Mouse (Mus musculus) CD4-positive, CD25-positive, alpha-beta regulatory T cell, adult 2 months (primary cell): Measurements from ENCODE around the gene Hecw2.

Source experiments
- DNase-seq: peaks from one replicate; pipeline ENCODE4 v3.0.0-alpha.2; 2012; ENCODE audit warnings: low read depth, low spot score

Hecw2 gene

GRCm38 (mm10) chr1:54194954-54195305, at the start of gene Hecw2:
TSS of gene Hecw2 (minus strand) at chr1:54195168.
- DNase-seq, result no peak

DNA sequence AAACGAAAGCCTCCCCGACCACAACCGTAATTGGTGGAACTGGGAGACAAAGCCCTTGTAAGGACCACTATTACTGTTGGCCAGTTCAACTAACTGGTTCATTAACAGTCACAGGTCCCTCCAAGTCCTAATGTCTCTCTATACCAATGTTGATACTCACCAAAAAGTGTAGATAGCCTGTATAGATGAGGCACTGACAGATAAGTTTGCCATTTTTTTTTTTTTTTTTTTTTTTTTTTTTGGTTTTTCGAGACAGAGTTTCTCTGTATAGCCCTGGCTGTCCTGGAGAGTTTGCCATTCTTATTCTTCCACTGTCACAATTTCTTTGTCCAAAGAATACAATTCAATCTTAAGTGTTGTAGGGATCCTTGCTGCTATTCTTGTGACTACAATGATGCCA, 47.8 kb upstream of the Hecw2 start:
- DNase-seq, result no peak

- no peak for DNase-seq
Measured at GRCm38 (mm10) chr1:54220273-54220672, 25.3 kb upstream of the Hecw2 start.

DNA sequence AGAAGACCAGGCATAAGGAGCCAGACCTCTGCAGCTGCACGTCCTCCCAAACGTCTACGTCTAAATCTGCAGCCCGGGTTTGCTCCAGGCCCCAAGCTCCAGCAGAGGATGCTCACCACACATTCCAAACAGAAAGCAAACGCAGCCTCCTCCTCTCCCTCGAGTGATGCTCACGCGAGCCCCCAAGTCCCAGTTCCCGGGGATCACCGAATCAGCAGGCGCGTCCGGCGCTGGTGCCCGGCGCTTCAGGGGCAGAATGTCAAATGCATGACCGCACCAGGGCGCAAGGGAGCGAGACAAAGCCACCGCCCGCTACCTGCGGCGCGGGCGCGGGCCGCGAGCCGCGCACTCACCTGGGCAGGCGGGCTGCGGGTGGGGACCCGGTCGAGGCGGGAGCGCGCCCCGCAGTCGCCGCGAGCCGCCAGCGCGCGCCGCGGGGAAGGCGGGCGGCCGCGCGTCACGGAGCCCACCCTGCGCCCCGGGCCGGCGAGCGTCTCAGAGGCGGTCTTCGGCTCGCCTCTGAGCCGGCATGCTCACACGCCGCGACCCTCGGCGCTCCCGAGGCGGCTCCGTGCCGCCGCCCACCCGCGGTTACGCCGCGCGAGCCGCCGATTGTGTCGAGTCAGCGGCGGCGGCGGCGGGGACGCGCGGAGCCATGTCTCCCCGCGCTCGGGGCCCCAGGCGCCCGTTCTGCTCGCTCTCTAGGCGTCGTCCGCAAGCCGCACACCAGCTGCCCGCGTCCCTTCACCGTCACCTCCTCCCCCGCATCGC, 600 bp downstream of the Hecw2 start:
- DNase-seq, result peak; percentile 19

DNA sequence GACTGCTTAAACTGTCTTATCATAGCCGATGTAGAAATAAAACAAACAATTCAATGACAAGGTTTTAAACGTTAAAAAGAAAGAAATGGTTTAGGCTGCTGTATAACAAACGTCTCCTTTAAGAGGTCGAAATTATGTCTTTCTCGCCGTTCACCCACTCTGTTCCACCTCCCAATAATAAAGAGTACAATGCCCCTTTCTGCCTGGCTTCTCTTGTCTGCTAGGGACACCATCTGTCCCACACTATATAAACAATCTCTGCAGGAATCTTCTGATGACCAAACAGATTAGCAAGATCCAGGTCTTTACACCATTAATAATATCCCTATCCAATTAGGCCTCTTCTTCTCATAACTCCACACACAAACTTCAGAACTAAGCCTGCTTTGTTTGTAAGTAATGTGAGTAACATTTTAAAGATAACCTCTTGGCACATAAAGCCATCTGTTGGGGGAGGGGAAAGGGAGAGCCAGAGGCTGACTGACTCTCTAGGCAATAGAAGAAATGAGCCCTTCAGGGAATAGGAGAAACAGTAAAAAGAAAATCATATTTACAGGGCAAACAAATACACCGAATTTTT, 1.7 kb downstream of the Hecw2 start:
- no peak for DNase-seq

- no peak for DNase-seq
Measured at GRCm38 (mm10) chr1:54187579-54187978, 7.4 kb downstream of the Hecw2 start.

DNA sequence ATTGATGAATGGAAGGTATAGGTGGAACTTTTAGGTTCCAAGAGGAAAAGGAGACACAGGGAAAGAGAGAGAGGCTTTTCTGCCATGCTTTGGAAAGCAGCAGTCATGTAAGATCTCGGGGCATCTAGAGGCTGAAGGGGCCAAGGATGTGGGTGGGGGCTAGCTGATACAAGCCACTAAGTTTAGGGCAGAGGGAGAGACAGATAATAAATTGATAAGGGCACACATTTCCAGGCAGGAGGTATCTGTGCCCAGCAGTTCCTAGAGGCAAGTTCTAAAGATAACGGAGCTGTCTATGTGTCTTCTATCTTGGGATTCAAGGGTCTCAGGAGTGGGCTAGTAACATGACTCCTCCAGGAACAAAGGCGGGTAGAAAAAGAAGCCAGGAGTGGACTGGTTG, 8.6 kb downstream of the Hecw2 start:
- no peak for DNase-seq

DNA sequence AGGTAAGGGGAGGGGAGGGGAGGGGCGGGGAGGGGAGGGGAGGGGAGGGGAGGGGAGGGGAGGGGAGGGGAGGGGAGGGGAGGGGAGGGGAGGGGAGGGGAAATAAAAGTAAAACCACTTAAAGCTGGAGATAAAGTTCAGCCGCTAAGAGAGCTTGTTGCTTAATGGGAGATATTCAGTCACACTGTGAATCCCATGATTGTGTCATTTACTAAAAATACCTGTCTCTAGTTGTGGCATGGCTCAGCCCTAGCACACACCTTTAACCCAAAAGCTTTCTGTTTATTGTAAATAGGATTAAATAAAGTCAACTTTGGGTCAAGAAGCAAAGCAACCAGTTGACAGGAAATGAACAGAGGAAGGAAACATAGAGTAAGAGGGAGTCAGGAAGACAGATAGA, 14.3 kb downstream of the Hecw2 start:
- no peak for DNase-seq

- DNase-seq, result no peak
Measured at GRCm38 (mm10) chr1:54179179-54179578, 15.8 kb downstream of the Hecw2 start.

- peak; percentile 7 for DNase-seq
Measured at GRCm38 (mm10) chr1:54176592-54176991, 18.4 kb downstream of the Hecw2 start.

GRCm38 (mm10) chr1:54168014-54168413, 27.0 kb downstream of the Hecw2 start:
- DNase-seq, result no peak

- DNase-seq, result no peak
Measured at GRCm38 (mm10) chr1:54159531-54159930, 35.4 kb downstream of the Hecw2 start.

- DNase-seq, result no peak
Measured at GRCm38 (mm10) chr1:54153216-54153786, 41.7 kb downstream of the Hecw2 start.

DNA sequence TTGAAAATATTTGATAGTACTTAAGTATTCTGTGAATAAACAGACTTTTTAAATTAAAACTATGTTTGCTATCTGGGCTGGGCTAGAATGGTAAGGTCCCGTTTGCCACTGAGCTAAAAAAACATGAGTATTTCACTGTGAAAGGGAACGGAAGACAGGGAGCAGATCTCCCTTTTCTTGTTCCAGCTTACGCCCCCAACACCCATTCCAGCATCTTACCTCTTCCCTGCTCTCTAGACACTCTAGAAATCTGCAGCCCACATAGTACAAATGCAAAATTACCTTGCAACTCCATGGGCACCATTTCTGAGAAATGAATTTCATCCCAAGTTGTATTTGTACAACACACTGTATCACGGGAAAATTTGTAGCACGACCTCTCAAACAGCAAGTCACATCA, 49.9 kb downstream of the Hecw2 start:
- DNase-seq, result no peak

GRCm38 (mm10) chr1:54133802-54134436, 61.0 kb downstream of the Hecw2 start:
- no peak for DNase-seq

DNA sequence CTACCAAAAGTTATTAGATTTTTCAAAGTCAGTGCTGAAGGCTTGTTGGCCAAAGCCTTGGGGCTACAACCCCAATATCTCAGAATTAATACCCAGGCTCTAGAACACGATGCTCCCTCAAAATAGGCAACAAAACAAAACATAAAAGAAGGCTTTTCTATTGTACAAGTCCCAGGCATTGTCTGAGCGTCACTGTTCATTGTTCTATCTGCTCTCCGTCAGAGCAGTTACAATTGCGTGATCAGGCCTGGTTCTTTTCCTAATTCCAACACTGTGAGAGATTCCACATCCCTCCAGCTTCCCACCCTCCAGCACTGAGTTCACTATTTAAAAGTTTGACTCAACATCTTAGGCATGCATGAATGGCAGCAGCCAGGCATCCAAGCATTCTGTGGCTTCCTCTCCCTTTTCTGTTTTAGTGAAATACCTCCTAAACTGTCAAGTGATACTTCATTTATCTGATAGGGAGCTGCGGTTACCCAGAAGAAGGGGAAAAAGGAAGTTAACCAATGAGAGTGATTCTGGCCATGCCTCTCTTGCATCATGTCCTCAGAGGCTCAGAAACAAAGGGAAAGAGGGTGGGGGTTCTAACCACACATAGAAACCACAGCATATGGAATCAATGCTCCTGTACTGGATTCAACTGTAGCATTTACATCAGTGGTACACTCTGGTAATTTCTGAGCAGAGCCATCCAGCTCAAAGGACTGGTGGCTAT, 66.1 kb downstream of the Hecw2 start:
- no peak for DNase-seq

GRCm38 (mm10) chr1:54126991-54127742, 67.8 kb downstream of the Hecw2 start:
- no peak for DNase-seq

GRCm38 (mm10) chr1:54122551-54122950, 72.4 kb downstream of the Hecw2 start:
- DNase-seq, result no peak

DNA sequence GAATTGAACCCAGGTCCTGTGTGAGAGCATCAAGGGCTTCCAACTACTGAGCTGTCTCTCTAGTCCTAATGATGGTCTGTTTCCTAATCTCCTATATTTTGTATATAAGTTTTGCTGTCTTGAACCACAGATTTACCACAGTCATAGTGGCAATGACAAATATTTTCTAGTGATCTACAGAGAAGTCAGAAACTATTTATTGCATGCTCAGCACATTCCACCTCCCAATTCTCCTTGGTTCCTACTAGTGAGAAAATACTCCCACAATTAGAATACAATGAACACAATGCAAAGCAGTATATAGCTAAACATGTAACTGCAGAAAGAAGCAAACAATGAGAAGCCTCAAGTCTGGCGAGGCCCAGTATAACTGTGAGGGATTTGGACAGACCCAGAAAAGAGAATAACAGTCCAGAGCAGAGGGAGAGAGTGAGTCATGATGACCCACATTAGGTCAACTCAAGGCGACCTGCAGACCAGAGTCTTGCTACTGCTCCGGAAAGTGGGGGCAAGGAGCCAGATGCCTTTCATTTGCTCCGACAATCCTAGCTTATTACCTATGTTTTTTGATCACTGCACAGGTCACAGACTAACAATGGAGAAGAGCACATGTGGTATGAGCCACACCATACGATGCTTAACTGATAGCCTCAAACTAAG, 73.8 kb downstream of the Hecw2 start:
- no peak for DNase-seq

- no peak for DNase-seq
Measured at GRCm38 (mm10) chr1:54119638-54120320, 75.2 kb downstream of the Hecw2 start.
